Mouse (Mus musculus) hindbrain, embryonic 13.5 days (tissue): ENCODE measurements around the gene Klhdc4. TPM values are rescaled to one million over a fixed set of nuclear protein-coding genes. Genes with fewer than 3 reads are reported as not detected.
A peak's percentile ranks its signal among the peaks of the same experiment; 100 is the strongest.

Experiments
- ATAC-seq: fragments of 200-750 bp; cut with Nextera tagmentation; 2 replicates; pipeline ENCODE4 v1.8.0; 2017; ENCODE audit warnings: moderate TSS enrichment; ENCODE audit not compliant: low FRiP score
- H3K27ac ChIP-seq: fragments of 300-500 bp; sonication (generic); 2 replicates; pipeline ENCODE4 v1.5.1; 2015; ENCODE audit warnings: inconsistent platforms, mild to moderate bottlenecking, moderate library complexity
- H3K27me3 ChIP-seq: fragments of 300-500 bp; sonication (generic); 2 replicates; pipeline ENCODE4 v1.6.1; 2015; ENCODE audit warnings: mild to moderate bottlenecking, inconsistent platforms
- H3K36me3 ChIP-seq: fragments of 300-500 bp; sonication (generic); 2 replicates; pipeline ENCODE4 v1.6.1; 2015; ENCODE audit warnings: mild to moderate bottlenecking, inconsistent platforms
- H3K4me1 ChIP-seq: fragments of 300-500 bp; sonication (generic); replicated peaks from 2 replicates; pipeline ENCODE4 v1.6.1; 2015; ENCODE audit warnings: inconsistent platforms
- H3K4me2 ChIP-seq: fragments of 300-500 bp; sonication (generic); 2 replicates; pipeline ENCODE4 v1.6.1; 2015; ENCODE audit warnings: inconsistent platforms, mild to moderate bottlenecking, moderate library complexity
- H3K4me3 ChIP-seq: fragments of 300-500 bp; sonication (generic); 2 replicates; pipeline ENCODE4 v1.5.1; 2015; ENCODE audit warnings: mild to moderate bottlenecking, inconsistent platforms
- H3K9ac ChIP-seq: fragments of 300-500 bp; sonication (generic); 2 replicates; pipeline ENCODE4 v1.6.1; 2015; ENCODE audit warnings: mild to moderate bottlenecking, inconsistent platforms
- H3K9me3 ChIP-seq: fragments of 300-500 bp; sonication (generic); 2 replicates; pipeline ENCODE4 v1.6.1; 2016; ENCODE audit warnings: inconsistent platforms
- whole genome bisulfite sequencing: fragments of 180-500 bp; shearing (Covaris S2); methylation state at CpG from one replicate; pipeline ENCODE4 v1.1.7; 2015; 5-methylcytosine and 5-hydroxymethylcytosine counted together
- polyA plus RNA-seq: library from polyadenylated mRNA; unstranded; fragments of >200 nt; fragmentation: Nextera tagmentation; extraction: Ambion mirVana; gene quantifications from 2 replicates; pipeline ENCODE4 v1.2.1, GENCODE M21; 2015

The Klhdc4 gene
- polyA plus RNA-seq, 1 experiment from 2014 or later, result 43.5 TPM

DNA sequence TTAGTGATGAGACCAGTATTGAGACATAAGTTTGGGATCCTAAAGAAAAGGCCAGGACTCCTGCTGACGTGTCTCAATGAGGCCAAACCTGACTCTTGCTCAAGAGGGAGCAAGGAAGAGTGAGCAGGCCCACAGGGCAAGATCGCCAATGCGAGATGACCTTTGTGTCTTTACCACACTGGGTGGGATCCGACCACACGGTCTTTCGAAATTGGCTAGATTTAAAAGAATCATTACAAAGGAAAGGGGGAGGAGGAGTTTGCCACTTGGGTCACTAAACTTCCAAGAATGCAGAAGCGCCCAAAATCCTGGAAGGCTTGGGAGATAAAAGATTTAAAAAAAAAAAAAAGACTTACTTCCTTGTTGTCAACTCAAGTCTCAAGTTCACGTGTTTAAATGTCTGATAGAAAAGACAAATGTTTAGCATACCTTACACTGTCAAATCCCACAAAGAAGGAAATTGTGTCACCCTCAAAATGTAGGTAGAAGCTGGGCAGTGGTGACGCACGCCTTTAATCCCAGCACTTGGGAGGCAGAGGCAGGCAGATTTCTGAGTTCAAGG is 18.0 kb upstream of the Klhdc4 start:
- no peak for ATAC-seq
- Histone ChIP-seq H3K4me1 (peaks cover 16% of the 10 kb centered on the region), H3K27me3 (peaks cover 9% of the 10 kb centered on the region), H3K9ac (no peak overlapping the region), H3K9me3 (no peaks in the 10 kb centered on the region), H3K27ac (no peak overlapping the region), H3K4me2 (no peak overlapping the region), H3K36me3 (no peaks in the 10 kb centered on the region), H3K4me3 (no peak overlapping the region)
- 69% methylated on average over 10 of the region's 10 CpGs for WGBS

- no peak overlapping the region for H3K9ac ChIP-seq
- H3K9me3 ChIP-seq, result no peaks in the 10 kb centered on the region
- no peak overlapping the region for H3K4me2 ChIP-seq
- no peak overlapping the region for H3K27ac ChIP-seq
- no peak for ATAC-seq
- no peak overlapping the region for H3K4me3 ChIP-seq
- H3K36me3 ChIP-seq, result no peaks in the 10 kb centered on the region
- H3K4me1 ChIP-seq, result peaks cover 15% of the 10 kb centered on the region
- peaks cover 5% of the 10 kb centered on the region; the same call in 1 of the 2 replicates for H3K27me3 ChIP-seq
Observed at GRCm38 (mm10) chr8:121846815-121847214, 17.4 kb upstream of the Klhdc4 start.

DNA sequence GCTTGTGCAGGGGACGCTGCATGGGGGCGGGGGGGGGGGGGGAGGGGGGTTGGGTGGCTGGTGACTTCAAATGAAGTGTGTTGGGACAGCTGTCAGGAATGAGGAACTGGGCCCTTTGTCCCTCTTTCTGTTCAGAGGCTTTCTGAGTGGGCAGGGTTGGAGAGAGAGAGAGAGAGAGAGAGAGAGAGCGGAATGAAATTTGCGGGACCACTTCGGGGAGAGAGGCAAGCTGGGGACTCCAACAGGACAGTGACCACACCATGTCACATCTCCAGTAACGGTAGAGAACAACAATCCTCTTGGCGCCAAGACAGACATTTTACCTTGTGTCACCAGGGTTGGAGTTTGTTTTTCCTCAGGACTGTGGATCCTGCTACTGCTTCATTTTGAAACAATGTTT is 15.4 kb upstream of the Klhdc4 start:
- H3K9ac ChIP-seq, result no peak overlapping the region
- ATAC-seq, result no peak
- H3K4me2 ChIP-seq, result no peak overlapping the region
- H3K4me3 ChIP-seq, result no peak overlapping the region
- 37% methylated on average over 5 of the region's 7 CpGs for whole genome bisulfite sequencing
- H3K9me3 ChIP-seq, result no peaks in the 10 kb centered on the region
- no peaks in the 10 kb centered on the region for H3K36me3 ChIP-seq
- peaks cover 5% of the 10 kb centered on the region; the same call in 1 of the 2 replicates for H3K27me3 ChIP-seq
- no peak overlapping the region for H3K27ac ChIP-seq
- no peaks in the 10 kb centered on the region for H3K4me1 ChIP-seq

GRCm38 (mm10) chr8:121843184-121843733 is 13.9 kb upstream of the Klhdc4 start:
- Histone ChIP-seq H3K4me1 (no peaks in the 10 kb centered on the region), H3K9ac (no peak overlapping the region), H3K27ac (no peak overlapping the region), H3K27me3 (no peaks in the 10 kb centered on the region), H3K4me2 (no peak overlapping the region), H3K36me3 (no peaks in the 10 kb centered on the region), H3K9me3 (no peaks in the 10 kb centered on the region), H3K4me3 (no peak overlapping the region)
- no peak for ATAC-seq
- 86% methylated on average over 3 of the region's 3 CpGs for WGBS

- Histone ChIP-seq H3K27me3 (no peaks in the 10 kb centered on the region), H3K27ac (no peak overlapping the region), H3K9me3 (no peaks in the 10 kb centered on the region), H3K4me1 (no peaks in the 10 kb centered on the region), H3K4me3 (no peak overlapping the region), H3K4me2 (no peak overlapping the region), H3K36me3 (no peaks in the 10 kb centered on the region), H3K9ac (no peak overlapping the region)
- WGBS, result 91% methylated on average over 8 of the region's 8 CpGs
- ATAC-seq, result no peak
Observed at GRCm38 (mm10) chr8:121842064-121842955, 12.9 kb upstream of the Klhdc4 start.

- H3K27ac ChIP-seq, result no peak overlapping the region
- H3K27me3 ChIP-seq, result no peaks in the 10 kb centered on the region
- H3K4me3 ChIP-seq, result no peak overlapping the region
- no peaks in the 10 kb centered on the region for H3K9me3 ChIP-seq
- H3K4me2 ChIP-seq, result no peak overlapping the region
- no peak for ATAC-seq
- no peaks in the 10 kb centered on the region for H3K4me1 ChIP-seq
- H3K36me3 ChIP-seq, result no peaks in the 10 kb centered on the region
- no peak overlapping the region for H3K9ac ChIP-seq
- WGBS, result 55% methylated on average over 8 of the region's 8 CpGs
Observed at GRCm38 (mm10) chr8:121841242-121841641, 11.9 kb upstream of the Klhdc4 start.

- Histone ChIP-seq H3K9me3 (no peaks in the 10 kb centered on the region), H3K4me1 (peaks cover 18% of the 10 kb centered on the region), H3K9ac (no peak overlapping the region), H3K27me3 (no peaks in the 10 kb centered on the region), H3K27ac (0 out of 2 replicates have a peak overlapping the region, but pooled peaks have one; percentile 8), H3K4me3 (no peak overlapping the region), H3K4me2 (no peak overlapping the region), H3K36me3 (no peaks in the 10 kb centered on the region)
- no peak for ATAC-seq
- WGBS, result 21% methylated on average over 6 of the region's 6 CpGs
Observed at GRCm38 (mm10) chr8:121832503-121832902, 3.1 kb upstream of the Klhdc4 start.

DNA sequence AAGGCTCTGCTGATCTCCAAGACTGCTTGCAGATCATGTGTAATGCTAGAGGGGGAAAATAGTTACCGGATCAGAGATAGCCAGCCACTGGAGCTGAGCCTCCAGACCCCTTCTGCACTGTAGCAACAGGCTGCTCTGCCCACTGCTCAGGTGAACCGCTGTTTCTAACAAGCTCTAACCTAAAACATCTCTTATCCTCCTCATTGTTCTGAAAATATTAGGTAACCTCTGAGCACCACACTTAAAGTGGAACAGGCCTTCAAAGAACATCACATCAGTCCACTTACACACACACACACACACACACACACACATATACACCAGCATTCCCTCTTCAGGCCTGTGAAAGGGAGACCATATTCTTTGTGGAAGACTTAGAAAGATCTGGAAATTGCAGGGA is 2.7 kb upstream of the Klhdc4 start:
- Histone ChIP-seq H3K4me1 (peaks cover 18% of the 10 kb centered on the region), H3K9me3 (no peaks in the 10 kb centered on the region), H3K27ac (0 out of 2 replicates have a peak overlapping the region, but pooled peaks have one; percentile 8), H3K36me3 (no peaks in the 10 kb centered on the region), H3K9ac (no peak overlapping the region), H3K27me3 (no peaks in the 10 kb centered on the region), H3K4me3 (no peak overlapping the region), H3K4me2 (no peak overlapping the region)
- 69% methylated on average over 2 of the region's 2 CpGs for whole genome bisulfite sequencing
- ATAC-seq, result no peak

DNA sequence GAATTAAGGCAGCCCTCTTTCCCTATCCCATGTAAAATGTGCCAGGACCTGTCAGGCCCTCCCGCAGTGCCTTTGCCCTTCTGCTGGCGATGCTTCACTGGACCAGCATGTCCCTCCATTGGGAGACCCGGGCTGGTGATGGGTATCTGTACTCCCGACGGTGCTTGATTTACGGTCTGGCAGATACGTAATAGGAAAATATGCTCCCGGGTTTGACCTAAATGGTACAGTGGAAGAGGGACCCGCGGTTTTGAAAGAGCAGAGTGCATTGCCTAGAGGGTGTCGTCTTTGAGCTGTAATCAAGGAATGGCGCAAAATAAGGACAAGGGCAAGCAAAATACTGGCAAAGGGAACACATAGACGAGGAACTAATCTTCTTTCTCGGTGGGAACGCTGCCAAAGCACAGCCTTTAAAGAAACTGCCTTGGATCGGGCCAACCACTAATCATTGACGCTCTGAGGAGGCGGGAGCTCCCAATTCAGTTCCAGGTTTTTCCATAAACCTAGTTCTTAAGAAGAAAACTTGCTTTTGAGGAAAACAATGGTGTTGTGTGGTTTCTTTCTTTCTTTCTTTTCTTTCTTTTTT is 501 bp upstream of the Klhdc4 start:
- Histone ChIP-seq H3K36me3 (no peaks in the 10 kb centered on the region), H3K9me3 (no peaks in the 10 kb centered on the region), H3K4me3 (peak overlapping the region; percentile 89), H3K27me3 (no peaks in the 10 kb centered on the region), H3K27ac (peak overlapping the region; percentile 85), H3K4me2 (peak overlapping the region; percentile 98), H3K4me1 (peaks cover 18% of the 10 kb centered on the region), H3K9ac (peak overlapping the region; percentile 91)
- peak; percentile 85 for ATAC-seq
- 20% methylated on average over 18 of the region's 18 CpGs for WGBS

- Histone ChIP-seq H3K27ac (peak overlapping the region; percentile 85; the same call in 1 of the 2 replicates), H3K9me3 (no peaks in the 10 kb centered on the region), H3K36me3 (no peaks in the 10 kb centered on the region), H3K27me3 (no peaks in the 10 kb centered on the region), H3K9ac (peak overlapping the region; percentile 91), H3K4me1 (peaks cover 18% of the 10 kb centered on the region), H3K4me2 (peak overlapping the region; percentile 98), H3K4me3 (peak overlapping the region; percentile 89)
- 33% methylated on average over 10 of the region's 10 CpGs for WGBS
- no peak for ATAC-seq
Observed at GRCm38 (mm10) chr8:121828376-121829023, 869 bp downstream of the Klhdc4 start.

DNA sequence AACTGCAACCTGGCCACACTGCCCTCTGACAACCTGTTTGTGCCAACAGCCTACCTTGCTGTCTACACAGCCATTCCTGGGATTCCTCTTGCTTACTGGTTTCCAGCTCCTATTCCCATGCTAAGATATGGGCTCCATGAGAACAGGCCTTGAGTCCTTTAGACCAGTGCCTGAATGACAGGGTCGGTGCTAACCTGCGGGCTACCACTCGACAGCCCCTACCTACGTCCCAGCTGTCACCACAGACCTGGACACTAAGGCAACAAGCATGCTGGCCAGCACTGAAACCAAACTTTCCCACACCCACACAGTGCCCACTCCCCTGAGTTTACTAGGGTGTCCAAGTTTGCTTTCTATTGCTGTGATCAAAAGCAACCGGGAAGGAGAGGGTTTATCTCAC is 1.6 kb downstream of the Klhdc4 start:
- peak overlapping the region; percentile 89; the same call in 1 of the 2 replicates for H3K4me3 ChIP-seq
- 96% methylated on average over 5 of the region's 5 CpGs for WGBS
- no peak overlapping the region for H3K9ac ChIP-seq
- no peaks in the 10 kb centered on the region for H3K27me3 ChIP-seq
- H3K36me3 ChIP-seq, result no peaks in the 10 kb centered on the region
- peaks cover 18% of the 10 kb centered on the region for H3K4me1 ChIP-seq
- H3K27ac ChIP-seq, result no peak overlapping the region
- ATAC-seq, result no peak
- peak overlapping the region; percentile 98 for H3K4me2 ChIP-seq
- no peaks in the 10 kb centered on the region for H3K9me3 ChIP-seq

DNA sequence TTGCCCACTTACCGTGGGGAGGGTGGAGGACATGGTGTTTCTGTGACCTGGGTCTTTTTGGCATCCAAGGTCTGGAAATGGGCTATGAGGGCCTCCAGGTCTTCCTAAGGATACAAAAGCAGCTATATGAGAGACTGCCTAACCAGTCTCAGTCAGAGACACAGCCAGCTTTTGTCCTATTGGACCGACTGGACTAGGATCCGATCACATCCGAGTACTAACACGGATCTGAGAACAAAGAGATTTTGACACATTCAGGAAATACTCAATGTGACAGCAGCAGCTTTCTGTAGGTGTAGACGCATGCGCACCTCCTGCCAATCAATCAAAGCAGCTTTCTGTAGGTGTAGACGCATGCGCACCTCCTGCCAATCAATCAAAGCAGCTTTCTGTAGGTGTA is 7.6 kb downstream of the Klhdc4 start:
- no peak overlapping the region for H3K9ac ChIP-seq
- H3K27ac ChIP-seq, result no peak overlapping the region
- no peaks in the 10 kb centered on the region for H3K9me3 ChIP-seq
- 86% methylated on average over 9 of the region's 9 CpGs for WGBS
- ATAC-seq, result no peak
- H3K27me3 ChIP-seq, result no peaks in the 10 kb centered on the region
- H3K4me1 ChIP-seq, result no peaks in the 10 kb centered on the region
- H3K4me2 ChIP-seq, result no peak overlapping the region
- peaks cover 39% of the 10 kb centered on the region for H3K36me3 ChIP-seq
- no peak overlapping the region for H3K4me3 ChIP-seq
